Mouse (Mus musculus): ENCODE data around the gene Retreg1.

GRCm38 (mm10) chr15:25922007-25922406 is 79.0 kb downstream of the Retreg1 start:
- TF ChIP-seq CTCF (IDR thresholded peaks at IDR 0.05; ENCODE audit: extremely low read depth, insufficient read depth, low read length) (no peak), POLR2A (IDR thresholded peaks at IDR 0.05; ENCODE audit: extremely low read depth, insufficient read depth, low read length) (no peak)

Data from cortical plate, adult 2 months (tissue).